Mouse (Mus musculus): ENCODE results near the gene Olfr1208. TPM values are rescaled to one million over a fixed set of nuclear protein-coding genes. Genes with fewer than 3 reads are reported as not detected.

Gene Olfr1208
- total RNA-seq (2021), result not detected

DNA sequence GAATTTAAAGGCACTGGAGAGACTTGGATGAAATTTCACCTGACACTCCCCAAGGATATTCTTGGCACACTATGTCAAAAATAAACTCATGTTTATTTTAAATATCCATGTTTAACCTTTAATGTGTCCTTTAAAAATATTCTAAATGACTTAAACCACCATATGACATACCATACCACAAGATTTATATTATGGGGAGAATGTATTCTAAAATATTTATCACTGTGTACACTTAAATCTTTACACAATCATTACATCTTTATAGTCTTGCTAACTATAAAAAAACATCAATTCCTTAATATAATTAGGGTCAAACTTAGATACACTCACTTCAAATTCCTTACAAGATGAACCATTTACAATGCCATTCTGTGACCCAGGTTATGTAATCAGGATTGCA lies at the start of gene Olfr1208:
Olfr1208 (minus strand) TSS at position 101 of the 400 bp plus-strand sequence.
- no peak for DNase-seq

DNA sequence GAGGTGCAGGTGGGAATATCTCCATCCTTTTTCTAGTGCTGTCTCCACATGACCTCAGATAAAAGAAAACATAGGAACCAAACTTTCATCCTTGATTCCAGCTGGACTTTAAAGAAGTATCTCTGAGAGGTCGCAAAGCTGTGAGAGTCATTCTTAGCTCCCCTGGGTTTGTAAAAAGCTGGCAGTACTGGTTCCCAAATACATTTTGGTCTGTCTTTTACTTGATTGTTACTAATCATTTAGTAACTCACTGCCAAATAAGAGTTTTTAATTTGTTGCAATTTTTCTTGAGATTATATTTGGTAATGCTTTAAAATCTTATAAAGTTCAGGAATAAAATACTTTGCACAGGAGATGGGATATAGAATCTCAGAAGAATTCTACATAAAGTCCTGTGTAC lies 35.9 kb upstream of the Olfr1208 start, which contains the start of gene Olfr1211:
Olfr1211 (minus strand) TSS at position 101 of the 400 bp plus-strand sequence.
- DNase-seq, result no peak

DNA sequence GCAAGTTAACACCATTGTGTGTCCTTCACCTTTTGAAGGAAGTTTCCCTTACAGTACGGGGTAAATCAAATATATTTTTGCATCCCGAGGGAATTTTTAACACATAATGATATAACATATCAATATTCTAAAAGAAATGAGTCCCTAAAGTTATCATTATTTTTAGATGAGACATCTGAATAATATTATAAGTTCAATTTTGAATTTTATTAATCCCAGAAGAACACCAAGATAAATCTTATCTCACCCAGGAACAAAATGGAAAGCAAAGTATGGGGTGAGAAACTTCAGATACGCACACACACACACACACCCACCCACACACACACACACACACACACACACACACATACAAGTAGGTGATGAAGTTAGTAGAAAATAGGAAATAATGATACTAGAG lies 12.9 kb upstream of the Olfr1208 start, which contains the start of gene Olfr1209:
Olfr1209 (minus strand) TSS at position 101 of the 400 bp plus-strand sequence.
- DNase-seq, result no peak

DNA sequence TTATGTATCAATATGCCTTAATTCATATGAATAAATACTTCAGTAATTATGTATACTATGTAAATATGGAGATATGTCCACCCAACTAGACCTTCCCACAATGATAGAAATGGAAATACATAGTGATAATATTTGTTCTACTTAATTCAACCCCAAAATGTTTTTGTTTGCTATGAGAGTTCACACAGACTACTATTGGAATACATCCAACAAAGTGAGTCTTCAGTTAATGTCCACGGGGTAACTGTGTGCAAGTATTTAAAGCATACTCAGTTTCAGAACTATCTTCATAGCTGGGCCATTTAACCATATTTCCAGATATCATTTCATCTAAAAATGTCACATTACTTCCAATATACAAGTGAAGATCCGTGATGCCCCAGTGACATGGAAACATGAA lies 39.2 kb downstream of the Olfr1208 start, which contains the start of gene Olfr1206:
Olfr1206 (plus strand) TSS at position 301 of the 400 bp plus-strand sequence.
- no peak for DNase-seq

DNA sequence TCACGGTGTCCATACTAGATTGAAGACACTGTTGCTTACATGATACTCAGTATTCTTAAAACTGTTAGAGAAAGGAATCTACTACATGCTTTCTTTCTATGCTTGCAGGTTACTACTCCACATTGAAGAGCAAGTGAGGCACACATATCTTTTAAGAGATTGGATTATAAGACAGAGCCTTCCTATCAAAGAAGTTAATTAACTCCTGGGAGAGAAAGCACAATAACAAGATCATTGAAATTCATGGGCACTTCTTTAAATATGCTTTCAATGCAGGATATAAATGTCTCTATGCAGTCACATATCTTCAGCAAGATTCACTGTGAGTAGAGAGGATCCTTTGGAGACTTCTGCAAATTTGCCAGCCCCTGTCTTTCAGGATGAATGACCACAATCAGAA lies 53.1 kb downstream of the Olfr1208 start, which contains the start of gene Olfr1204:
Olfr1204 (plus strand) TSS at position 301 of the 400 bp plus-strand sequence.
- no peak for DNase-seq

Other genes with a start within 250 kb of the Olfr1208 start
- not detected for gene Olfr1193, start 226.7 kb downstream of the Olfr1208 start, total RNA-seq (2021)
- not detected for gene Olfr1195, start 213.1 kb downstream of the Olfr1208 start, total RNA-seq (2021)
- not detected for gene Olfr1196, start 197.7 kb downstream of the Olfr1208 start, total RNA-seq (2021)
- gene Olfr1197, start 169.9 kb downstream of the Olfr1208 start, total RNA-seq (2021), result not detected
- not detected for gene Olfr1198, start 150.9 kb downstream of the Olfr1208 start, total RNA-seq (2021)
- not detected for gene Olfr1199, start 141.8 kb downstream of the Olfr1208 start, total RNA-seq (2021)
- not detected for gene Olfr1200, start 131.8 kb downstream of the Olfr1208 start, total RNA-seq (2021)
- not detected for gene Olfr1201, start 109.3 kb downstream of the Olfr1208 start, total RNA-seq (2021)
- gene Olfr1202, start 87.8 kb downstream of the Olfr1208 start, total RNA-seq (2021), result not detected
- gene Olfr1205, start 72.6 kb downstream of the Olfr1208 start, total RNA-seq (2021), result not detected
- not detected for gene Olfr1204, start 53.0 kb downstream of the Olfr1208 start, total RNA-seq (2021)
- gene Olfr1206, start 39.1 kb downstream of the Olfr1208 start, total RNA-seq (2021), result not detected
- gene Olfr1209, start 12.8 kb upstream of the Olfr1208 start, total RNA-seq (2021), result not detected
- gene Olfr1211, start 35.8 kb upstream of the Olfr1208 start, total RNA-seq (2021), result not detected
- not detected for gene Olfr1212, start 51.7 kb upstream of the Olfr1208 start, total RNA-seq (2021)
- not detected for gene Gm13762, start 78.0 kb upstream of the Olfr1208 start, total RNA-seq (2021)
- gene Olfr1214, start 90.3 kb upstream of the Olfr1208 start, total RNA-seq (2021), result not detected
- not detected for gene Olfr1215, start 104.7 kb upstream of the Olfr1208 start, total RNA-seq (2021)
- not detected for gene Olfr1216, start 116.0 kb upstream of the Olfr1208 start, total RNA-seq (2021)
- not detected for gene Olfr1217, start 129.8 kb upstream of the Olfr1208 start, total RNA-seq (2021)
- not detected for gene Olfr1218, start 158.9 kb upstream of the Olfr1208 start, total RNA-seq (2021)
- gene Olfr1219, start 181.2 kb upstream of the Olfr1208 start, total RNA-seq (2021), result not detected
- not detected for gene Olfr1220, start 204.5 kb upstream of the Olfr1208 start, total RNA-seq (2021)
- not detected for gene Olfr1221, start 215.0 kb upstream of the Olfr1208 start, total RNA-seq (2021)
- not detected for gene Olfr1222, start 230.7 kb upstream of the Olfr1208 start, total RNA-seq (2021)
- gene Olfr1223, start 249.2 kb upstream of the Olfr1208 start, total RNA-seq (2021), result not detected